Mouse (Mus musculus) spleen, adult 2 months (tissue): Measurements from ENCODE around the gene Atxn7l3.

ENCODE experiments used
- CTCF ChIP-seq: fragments of 200-500 bp; IDR thresholded peaks from 2 replicates; pipeline ENCODE4 v1.5.1; 2011; ENCODE audit warnings: mild to moderate bottlenecking, inconsistent platforms; ENCODE audit not compliant: insufficient read depth, insufficient read length, insufficient replicate concordance; ENCODE audit errors: extremely low read depth
- POLR2A ChIP-seq: fragments of 200-500 bp; IDR thresholded peaks from 2 replicates; pipeline ENCODE4 v1.6.1; 2011; ENCODE audit warnings: low read depth, low read length, inconsistent platforms

DNA sequence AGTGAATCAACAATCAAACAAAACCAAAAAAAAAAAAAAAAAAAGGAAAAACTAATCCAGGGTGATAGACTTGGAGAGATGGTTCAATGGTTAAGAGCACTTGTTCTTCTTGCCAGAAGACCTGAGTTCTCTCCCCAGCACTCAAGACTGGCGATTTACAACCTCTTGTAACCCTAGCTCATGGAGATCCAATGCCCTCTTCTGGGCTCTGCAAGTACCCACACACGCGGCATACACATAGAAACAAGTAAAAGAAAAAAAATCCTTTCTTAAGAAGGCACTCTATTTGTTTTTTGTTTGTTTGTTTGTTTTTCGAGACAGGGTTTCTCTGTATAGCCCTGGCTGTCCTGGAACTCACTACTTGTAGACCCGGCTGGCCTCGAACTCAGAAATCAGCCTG is 12.5 kb downstream of the Atxn7l3 start:
- TF ChIP-seq POLR2A (no peak), CTCF (no peak)
